Mouse (Mus musculus): ENCODE measurements around the gene Gm14180.

Gene Gm14180

DNA sequence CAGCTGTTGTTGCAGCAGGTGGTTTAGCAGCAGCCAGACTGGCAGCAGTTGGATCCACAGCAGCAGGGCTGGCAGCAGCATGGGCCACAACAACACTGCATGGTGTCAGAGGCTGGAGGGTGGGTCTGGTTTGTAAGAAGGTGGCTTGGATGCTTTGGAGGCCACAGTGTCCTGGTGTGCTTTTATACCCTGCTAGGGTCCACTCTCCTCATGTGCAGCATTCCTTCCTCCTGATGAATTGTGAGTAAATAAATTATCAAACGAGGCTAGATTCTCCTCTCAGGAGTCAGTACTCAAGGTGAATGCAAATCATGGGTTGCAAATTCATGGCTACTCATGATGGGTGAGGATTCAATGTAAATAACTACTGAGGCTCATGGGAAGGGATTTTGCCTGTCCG lies at the start of gene Gm14180:
Gene Gm14180, minus strand, starts transcription at position 101 of the 400 bp plus-strand sequence.
- in situ Hi-C loops (cut with MseI, MboI): no loop called here

- in situ Hi-C loops (cut with MseI, MboI): no loop called here
Observed at GRCm38 (mm10) chr11:99780604-99781003, 46.5 kb upstream of the Gm14180 start, which contains the start of gene Krtap4-8. Krtap4-8 (minus strand) TSS chr11:99780704.

- in situ Hi-C loops (cut with MseI, MboI): loop anchor here in 1 of 2 experiments (10.0 kb wide), 1 partner anchor 76 kb away; the partner anchor contains the start of genes Gm11568 and Krtap4-16
Observed at GRCm38 (mm10) chr11:99778401-99778800, 44.3 kb upstream of the Gm14180 start.

DNA sequence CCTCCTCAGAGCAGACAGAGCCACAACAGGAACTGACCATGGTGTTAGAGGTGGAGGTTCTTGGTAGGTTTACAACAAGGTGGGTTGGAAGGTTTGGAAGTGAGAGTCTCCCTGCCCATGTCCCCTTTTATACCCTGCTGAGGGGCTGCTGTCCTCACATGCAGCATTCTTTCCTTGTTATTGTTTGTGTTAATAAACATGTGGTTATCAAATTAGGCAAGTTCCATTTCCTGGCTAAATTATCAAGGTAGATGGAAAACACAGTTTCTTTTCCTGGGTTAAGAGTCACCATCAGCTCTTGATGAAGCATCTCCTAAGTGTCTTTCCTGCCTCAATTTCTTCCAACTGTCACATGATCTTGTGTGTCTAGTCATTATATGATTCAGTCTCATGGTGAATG lies 38.7 kb upstream of the Gm14180 start, which contains the start of gene Gm11595:
Gene Gm11595, minus strand, starts transcription at position 101 of the 400 bp plus-strand sequence.
- in situ Hi-C loops (cut with MseI, MboI): loop anchor here in 1 of 2 experiments (10.0 kb wide), 1 partner anchor 82 kb away; the partner anchor contains the start of genes Gm11568 and Krtap4-16

GRCm38 (mm10) chr11:99768410-99768809 lies 34.3 kb upstream of the Gm14180 start:
- in situ Hi-C loops (cut with MseI, MboI): no loop called here

DNA sequence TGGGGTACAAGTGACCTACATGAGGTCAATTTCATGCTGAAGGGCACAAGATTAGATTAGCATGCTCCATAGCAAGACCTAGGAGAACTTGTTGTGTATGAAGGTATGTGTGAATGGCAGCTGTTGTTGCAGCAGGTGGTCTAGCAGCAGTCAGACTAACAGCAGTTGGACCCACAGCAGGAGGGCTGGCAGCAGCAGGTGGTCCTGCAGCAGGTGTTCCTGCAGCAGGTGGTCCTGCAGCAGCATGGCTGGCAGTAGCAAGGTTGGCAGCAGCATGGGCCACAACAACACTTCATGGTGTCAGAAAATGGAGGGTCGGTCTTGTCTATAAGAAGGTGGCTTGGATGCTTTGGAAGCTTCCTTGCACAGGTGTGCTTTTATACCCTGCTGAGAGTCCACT lies 24.8 kb upstream of the Gm14180 start:
- in situ Hi-C loops (cut with MseI, MboI): no loop called here

DNA sequence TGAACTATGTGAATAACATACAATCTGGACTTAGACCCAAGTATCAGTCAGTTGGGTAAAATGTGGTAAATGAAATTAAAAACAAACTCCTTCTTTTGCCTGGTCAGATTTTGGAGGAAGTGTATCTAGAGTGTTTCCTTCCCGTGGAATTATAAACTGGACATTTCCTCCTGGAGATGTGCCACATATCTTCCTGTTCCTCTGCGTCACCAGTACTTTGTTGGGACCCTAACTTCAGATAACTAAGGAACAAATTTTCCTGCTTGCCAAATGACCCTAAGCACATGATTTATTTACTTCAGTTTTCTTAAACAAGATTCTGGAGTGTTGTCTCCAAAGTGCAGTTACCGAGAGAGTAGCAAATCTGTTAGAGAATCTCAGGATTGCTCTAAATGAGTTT lies 9.9 kb upstream of the Gm14180 start:
- in situ Hi-C loops (cut with MseI, MboI): no loop called here

DNA sequence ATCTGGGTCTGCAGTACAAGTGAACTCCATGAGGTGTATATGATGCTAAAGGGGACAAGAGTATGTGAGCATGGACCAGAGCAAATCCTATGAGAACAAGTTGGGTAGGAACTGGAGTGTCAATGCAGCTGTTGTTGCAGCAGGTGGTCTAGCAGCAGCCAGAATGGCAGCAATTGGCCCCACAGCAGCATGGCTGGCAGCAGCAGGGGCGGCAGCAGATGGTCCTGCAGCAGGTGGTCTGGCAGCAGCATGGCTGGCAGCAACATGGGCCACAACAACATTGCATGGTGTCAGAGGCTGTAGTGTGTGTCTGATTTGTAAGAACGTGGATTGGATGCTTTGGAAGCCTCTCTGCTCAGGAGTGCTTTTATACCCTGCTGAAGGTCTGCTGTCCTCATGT lies 10.0 kb downstream of the Gm14180 start:
- in situ Hi-C loops (cut with MseI, MboI): loop anchor here in 1 of 2 experiments (5.0 kb wide), 1 partner anchor 37 kb away; no protein-coding TSS in a partner anchor

DNA sequence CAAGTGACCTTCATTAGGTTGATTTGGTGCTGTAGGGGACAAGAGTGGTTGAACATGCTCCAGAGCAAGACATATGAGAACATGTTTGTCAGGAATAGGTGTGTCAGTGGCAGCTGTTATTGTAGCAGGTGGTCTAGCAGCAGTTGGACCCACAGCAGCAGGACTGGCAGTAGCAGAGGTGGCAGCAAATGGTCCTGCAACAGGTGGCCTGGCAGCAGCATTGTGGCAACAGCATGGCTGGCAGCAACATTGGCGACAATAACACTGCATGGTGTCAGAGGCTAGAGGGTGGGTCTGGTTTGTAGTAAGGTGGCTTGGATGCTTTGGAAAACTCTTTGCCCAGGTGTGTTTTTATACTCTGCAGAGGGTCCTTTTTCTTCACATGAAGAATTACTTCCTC lies 15.3 kb downstream of the Gm14180 start:
- in situ Hi-C loops (cut with MseI, MboI): no loop called here

DNA sequence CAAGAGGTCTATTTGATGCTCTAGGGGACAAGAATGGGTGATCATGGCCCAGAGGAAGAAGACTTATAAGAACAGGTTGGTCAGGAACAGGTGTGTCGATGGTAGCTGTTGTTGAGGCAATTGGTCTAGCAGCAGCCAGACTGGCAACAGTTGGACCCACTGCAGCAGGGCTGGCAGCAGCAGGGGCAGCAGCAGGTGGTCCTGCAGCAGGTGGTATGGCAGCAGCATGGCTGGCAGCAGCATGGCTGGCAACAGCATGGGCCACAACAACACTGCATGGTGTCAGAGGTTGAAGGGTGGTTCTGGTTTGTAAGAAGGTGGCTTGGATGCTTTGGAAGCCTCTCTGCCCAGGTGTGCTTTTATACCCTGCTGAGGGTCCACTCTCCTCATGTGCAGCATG lies 43.6 kb downstream of the Gm14180 start, which contains the start of gene Gm14190:
Gene Gm14190, minus strand, starts transcription at position 278 of the 400 bp plus-strand sequence.
- in situ Hi-C loops (cut with MseI, MboI): no loop called here

GRCm38 (mm10) chr11:99685235-99685634 lies 48.9 kb downstream of the Gm14180 start:
- in situ Hi-C loops (cut with MseI, MboI): loop anchor here in 1 of 2 experiments (5.0 kb wide), 1 partner anchor 37 kb away; no protein-coding TSS in a partner anchor

Measured in mouse trophoblast stem cell (cell line).